Comparison of ENCODE assay signal across 9 mouse cellular contexts in genomic region chr14:100552466-100552865, GRCm38 (mm10).
"Had no signal": no experiment of that assay in that cellular context is flagged by ENCODE, and none has a peak within 500 bp of the region (broad histone marks: within the 10 kb centered on the region; RNA-seq: fewer than 3 reads in every experiment).

No protein-coding gene starts in this region.

- H3K27me3 ChIP-seq: limb, embryonic 12.5 days; liver, embryonic 13.5 days; midbrain, embryonic 13.5 days had no signal

- H3K9me3 ChIP-seq: limb, embryonic 12.5 days; liver, embryonic 13.5 days; midbrain, embryonic 13.5 days had no signal

- H3K4me3 ChIP-seq: layer of hippocampus, adult 2 months; limb, embryonic 12.5 days; liver, embryonic 13.5 days; midbrain, embryonic 13.5 days had no signal

- DNase-seq: kidney, postnatal 4 days; liver; liver, embryonic 13.5 days; liver, postnatal 0 days; right cerebral cortex, postnatal 14 days; thymus, postnatal 4 days had no signal

- H3K36me3 ChIP-seq: limb, embryonic 12.5 days; liver, embryonic 13.5 days; midbrain, embryonic 13.5 days had no signal

- H3K27ac ChIP-seq: layer of hippocampus, adult 2 months; limb, embryonic 12.5 days; liver, embryonic 13.5 days; midbrain, embryonic 13.5 days had no signal

- H3K4me2 ChIP-seq: limb, embryonic 12.5 days; liver, embryonic 13.5 days; midbrain, embryonic 13.5 days had no signal

- ATAC-seq: liver, postnatal 0 days; midbrain, embryonic 13.5 days had no signal

- H3K9ac ChIP-seq: limb, embryonic 12.5 days; liver, embryonic 13.5 days; liver, postnatal 0 days; midbrain, embryonic 13.5 days had no signal

- H3K4me1 ChIP-seq: limb, embryonic 12.5 days; liver, embryonic 13.5 days; midbrain, embryonic 13.5 days had no signal
